Mouse (Mus musculus) cerebellum, adult 18-20 months (tissue): ENCODE results near the gene Spryd7.

Source experiments
- DNase-seq, 2 experiments: peaks; one replicate each; pipeline ENCODE4 v3.0.0; 2021

Spryd7 gene

DNA sequence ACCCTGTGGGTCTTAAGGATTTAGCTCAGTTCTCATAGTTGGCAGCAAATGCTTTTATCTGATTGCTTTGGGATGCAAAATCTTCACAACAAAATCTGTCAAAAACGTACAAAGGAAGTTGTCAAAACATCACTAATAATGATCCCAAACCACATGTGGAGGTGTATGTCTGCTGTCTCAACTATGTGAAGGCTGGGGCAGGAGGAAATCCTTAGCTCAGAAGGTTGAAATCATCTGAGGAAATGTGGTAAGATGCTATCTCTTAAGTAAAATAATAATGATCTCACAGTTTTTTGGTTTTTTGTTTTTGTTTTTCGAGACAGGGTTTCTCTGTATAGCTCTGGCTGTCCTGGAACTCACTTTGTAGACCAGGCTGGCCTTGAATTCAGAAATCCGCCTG lies 20.9 kb downstream of the Spryd7 start:
- DNase-seq, result no peak

DNA sequence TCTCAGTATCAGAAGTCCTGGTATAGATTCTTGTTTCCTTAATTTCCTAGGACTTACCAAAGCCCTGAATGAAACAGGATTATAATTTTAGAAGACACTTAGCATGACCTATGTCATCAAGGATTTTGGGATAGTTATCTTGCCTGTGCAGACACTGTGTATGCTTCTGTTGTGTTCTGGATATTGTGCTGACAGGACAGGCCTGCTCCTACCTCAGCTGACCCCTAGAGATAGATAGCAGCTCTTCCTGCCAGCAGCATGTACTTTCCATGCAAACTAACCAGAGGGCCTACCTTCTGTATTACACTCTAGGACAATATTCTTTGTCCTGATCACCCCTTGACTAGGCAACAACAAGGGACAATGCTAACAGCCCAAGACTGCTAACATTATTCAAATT lies 25.7 kb downstream of the Spryd7 start:
- no peak for DNase-seq

DNA sequence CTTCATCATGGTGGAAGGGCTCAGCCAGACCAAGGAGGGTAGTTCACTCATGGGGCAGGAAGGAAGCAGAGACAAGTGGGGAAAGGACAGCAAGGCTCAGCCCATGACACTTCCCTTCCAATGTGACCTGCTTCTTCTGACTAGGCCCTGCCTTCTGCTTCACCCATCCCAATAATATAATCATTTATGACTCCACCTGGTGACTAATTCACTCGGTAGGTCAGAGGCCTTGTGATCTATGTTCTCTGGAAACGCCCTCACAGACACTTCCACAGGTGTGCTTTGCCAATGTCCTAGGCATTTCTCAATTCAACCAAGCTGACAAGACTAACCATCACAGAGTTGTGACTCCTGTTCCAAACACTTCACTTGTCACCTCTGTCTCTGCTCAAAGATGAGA lies 26.3 kb downstream of the Spryd7 start:
- no peak for DNase-seq

DNA sequence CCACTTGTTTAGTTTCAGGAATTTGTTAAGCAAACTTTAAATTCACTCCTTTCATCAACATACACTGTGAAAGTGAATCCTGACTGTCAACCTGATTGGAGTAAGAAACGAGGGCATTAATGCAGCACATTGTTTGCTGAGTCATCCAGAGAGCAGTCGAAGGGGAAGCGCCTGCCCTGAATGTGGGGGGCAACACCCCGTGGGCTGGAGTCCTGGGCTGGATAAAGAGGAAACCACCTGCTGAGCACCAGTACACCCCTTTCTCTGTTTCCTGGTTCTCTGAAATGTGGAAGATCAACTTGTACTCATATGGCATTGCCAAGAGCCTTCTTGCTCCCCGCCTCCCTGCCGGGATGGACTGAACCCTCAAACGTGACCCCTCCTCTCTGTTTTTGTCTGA lies 27.2 kb downstream of the Spryd7 start:
- DNase-seq, result no peak

DNA sequence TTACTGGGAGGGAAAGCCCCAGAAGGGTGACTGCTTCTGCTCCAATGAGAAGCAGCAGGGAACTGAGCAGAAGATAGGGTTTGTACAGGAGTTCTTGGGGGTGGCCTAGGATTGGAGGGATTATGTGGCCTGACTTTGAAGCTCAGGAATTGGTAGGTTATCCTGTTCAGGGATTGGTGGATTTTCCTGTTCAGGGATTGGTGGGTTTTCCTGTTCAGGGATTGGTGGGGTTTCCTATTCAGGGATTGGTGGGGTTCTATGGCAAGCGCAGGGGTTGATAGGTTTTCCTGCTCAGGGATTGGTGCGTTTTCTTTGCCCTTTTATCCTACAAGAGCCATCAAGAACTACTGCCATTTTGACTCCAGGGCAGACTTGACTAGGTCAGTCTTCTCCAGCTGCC lies 30.7 kb downstream of the Spryd7 start:
- DNase-seq, result no peak

DNA sequence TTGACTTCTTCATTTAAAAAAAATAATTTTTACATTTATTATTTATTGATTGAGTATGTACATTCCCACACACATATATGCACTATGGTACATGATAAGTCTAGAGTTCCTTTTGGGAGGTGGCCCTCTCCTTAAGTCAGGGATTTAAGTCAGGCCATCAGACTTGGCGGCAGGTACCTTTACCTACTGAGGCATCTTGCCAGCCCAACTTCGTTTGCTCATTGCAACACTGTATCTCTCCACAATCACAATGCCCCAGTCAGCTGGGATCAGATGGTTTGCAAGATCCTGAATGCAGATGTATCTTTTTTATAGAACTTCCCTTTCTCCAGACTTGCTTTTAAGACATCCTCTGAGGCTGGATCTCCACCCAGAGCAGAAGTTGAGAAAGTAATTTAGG lies 32.9 kb downstream of the Spryd7 start:
- no peak for DNase-seq

DNA sequence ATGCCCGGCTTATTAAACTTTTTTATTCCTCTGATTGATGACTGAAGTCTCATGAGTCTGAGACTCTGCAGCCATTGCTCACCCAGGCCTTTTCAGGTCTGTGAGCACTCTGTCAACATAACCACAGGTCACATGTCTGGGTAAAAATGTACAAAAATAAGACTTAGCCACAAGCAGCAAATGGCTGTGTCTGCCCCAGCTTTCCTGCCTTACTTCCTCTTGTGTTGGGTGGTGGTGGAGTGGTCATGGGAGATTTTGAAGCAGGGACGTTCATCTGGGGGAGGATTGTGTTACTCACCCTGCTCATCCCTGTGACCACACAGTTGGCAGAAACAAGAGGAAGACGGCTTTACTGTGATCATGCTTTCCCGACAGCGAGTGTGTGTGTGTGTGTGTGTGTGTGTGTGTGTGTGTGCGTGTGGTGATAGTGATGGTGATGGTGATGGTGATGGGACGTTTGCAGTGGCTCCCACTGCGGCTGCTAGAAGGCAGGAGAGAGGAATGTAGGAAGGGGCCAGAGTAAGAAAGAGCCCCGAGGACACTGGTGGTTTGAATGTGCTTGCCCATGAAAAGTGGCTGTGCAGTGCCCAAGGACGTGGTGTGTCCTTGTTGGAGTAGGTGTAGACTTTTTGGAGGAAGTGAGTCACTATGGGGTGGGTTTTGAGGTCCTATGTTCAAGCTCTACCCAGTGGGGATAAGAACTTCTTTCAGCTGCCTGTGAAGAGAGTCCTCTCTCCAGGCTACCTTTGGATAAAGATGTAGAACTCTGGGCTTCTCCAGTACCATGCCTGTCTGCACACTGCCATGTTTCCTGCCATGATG lies 37.8 kb downstream of the Spryd7 start:
- no peak for DNase-seq

DNA sequence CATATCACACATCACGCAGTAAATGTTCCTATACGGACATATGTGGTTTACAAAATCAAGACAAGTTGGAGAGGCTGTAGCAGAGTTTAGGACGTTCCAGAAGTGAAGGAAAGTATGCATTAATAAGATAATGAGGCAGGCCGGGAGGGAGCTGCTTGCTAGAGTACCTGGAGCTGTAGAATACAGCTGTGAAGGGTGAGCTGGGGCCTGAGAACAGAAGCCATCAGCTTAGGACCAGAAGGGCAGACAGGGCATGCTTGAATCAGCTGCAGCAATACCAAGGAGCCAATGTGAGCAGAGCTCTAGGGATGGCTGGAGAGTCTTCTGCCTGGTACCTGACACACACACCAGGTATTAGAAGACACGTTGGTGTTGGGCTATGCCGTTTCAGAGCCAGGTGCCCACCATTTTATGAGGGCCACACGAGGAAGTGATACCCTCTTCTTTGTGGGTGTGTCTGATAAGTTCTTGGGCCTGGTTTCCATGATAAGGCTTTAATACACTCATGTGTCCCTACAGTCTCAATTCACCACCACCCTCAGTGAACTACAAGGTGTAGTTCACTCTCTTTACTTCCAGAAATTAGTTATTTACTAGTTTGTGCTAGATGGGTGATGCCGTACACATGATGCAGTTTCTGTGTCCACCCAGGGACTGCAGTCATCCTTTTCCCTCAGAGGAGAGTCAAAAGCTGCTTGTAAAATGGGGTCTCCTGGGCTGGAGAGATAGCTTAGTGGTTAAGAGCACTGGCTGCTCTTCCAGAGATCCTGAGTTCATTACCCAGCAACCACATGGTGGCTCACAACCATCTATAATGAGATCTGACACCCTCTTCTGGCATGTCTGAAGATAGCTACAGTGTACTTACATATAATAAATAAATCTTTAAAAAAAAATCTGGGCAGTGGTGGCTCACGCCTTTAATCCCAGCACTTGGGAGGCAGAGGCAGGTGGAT lies 39.9 kb downstream of the Spryd7 start:
- DNase-seq, result no peak

DNA sequence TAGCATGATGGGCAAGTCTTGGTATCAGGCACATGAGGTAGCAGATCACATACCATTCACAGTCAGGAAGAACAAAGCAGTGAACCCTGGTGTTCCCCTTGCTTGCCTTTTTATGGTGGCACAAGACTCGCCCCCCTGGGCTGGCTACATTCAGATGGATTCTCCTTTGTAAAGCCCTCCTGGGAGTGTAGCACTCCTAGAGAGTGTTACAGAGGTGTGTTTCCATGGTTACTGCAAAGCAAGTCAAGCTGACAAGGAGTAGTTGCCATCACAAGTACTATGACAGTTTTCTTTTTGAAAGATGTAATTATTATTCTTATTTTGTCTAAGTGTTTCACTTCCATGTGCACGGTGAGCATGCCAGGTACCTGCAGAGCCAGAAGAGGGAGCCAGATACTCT lies 45.2 kb downstream of the Spryd7 start:
- DNase-seq, result no peak

DNA sequence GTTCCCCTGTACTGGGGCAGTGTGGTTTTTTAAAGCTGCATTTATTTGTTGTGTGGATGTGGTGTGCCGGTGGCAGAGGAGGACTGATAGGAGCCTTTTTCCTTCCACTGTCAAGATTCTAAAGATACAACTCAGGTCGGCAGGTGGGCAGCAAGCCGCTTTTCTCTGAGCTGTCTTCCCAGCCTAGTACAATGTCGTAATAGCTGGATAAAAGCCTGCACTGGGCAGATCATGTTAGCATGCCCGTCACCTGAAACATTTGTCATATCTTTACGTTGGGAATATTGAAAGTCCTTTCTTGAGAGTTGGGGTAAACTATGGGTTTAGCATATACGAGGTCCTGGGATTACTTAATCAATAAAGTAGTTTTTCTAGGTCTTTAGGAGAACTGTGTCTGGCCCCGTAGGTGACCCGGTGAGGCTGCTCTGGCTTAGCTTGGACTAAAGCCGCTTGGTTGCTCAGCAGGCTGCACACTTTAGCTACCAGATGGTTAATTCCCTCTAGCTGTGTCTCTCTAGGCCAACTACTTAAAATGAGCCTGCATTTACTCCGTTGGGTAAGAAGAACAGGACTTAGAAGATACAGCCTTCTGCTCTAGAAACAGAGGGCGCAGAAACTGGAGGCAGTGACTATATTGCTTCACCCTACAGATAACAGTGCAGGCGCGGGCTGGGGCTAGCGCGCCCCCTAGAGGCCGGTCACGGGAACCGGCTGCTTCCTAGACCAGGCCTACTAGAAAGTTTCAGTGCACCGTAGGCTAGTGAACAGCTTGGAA lies 58.8 kb downstream of the Spryd7 start:
- DNase-seq, result peak; percentile 76 to 84

DNA sequence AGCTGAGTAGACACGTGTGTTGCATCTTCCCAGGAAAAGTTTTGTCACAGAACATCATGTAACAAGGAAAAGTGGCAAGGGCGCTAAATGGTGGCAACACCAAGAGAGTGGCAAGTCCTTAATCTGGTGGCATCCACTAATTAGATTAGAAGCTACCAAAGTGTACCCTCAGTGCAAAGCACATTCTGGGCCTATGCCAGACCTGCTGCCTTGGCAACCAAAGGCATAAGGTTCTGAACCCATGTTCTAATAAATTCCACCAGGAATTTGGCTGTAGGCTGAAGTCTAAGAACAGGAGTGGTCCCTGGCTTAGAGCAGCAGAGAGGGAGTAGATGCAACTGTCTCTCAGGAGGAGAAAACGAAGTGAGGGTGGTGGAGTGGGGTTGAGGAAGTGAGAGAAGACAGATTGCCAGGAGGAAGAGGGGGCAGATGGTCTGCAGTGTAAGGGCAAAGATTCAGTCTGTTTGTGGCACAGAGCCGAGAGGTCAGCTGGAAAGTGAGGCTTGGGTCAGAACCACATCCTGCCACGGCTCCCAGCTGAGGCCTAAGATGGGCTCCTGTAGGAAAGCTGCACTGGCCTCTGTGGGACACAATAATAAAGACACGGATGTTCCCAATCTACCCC lies 63.1 kb downstream of the Spryd7 start:
- DNase-seq, result peak; percentile 20 to 32
